ENCODE assay signal across 10 mouse cellular contexts in genomic region chr12:102181799-102182357, GRCm38 (mm10). TPM values are rescaled to one million over a fixed set of nuclear protein-coding genes. Genes with fewer than 3 reads are reported as not detected.
DNase-seq lines count a peak whose midpoint lies in the region; ATAC-seq lines count a peak whose summit lies in the region.
"Had no signal": no experiment of that assay in that cellular context is flagged by ENCODE, and none has a peak within 500 bp of the region (broad histone marks: within the 10 kb centered on the region; RNA-seq: fewer than 3 reads in every experiment).

No protein-coding gene starts in this region.

- ATAC-seq in intestine, embryonic 14.5 days (replicated peaks; ENCODE audit: low FRiP score, low TSS enrichment, low read depth) = 0 out of 2 replicates have a peak, but pooled peaks have one; percentile 53
- no peak for ATAC-seq in intestine, embryonic 15.5 days
- ATAC-seq in midbrain, embryonic 14.5 days (ENCODE audit: low FRiP score, low TSS enrichment) = no peak

- DNase-seq in intestine, embryonic 14.5 days (ENCODE audit: low spot score) = peak; percentile 89
- DNase-seq in adrenal gland, adult (ENCODE audit: inconsistent age in 2 of 2, low spot score in 1 of 2) = peak; percentile 41 to 83
- DNase-seq in embryo, embryonic 11.5 days (ENCODE audit: low read depth, low spot score) = peak; percentile 41
- peak; percentile 84 for DNase-seq in heart, postnatal 4 days
- DNase-seq in layer of hippocampus, postnatal 25 days (ENCODE audit: extremely low spot score in 1 of 2, low spot score in 1 of 2) = peak; percentile 40 to 81
- DNase-seq in midbrain, embryonic 14.5 days = peak; percentile 79
- DNase-seq in testis, postnatal 14 days (ENCODE audit: low spot score) = peak; percentile 46

- 45% methylated on average over 5 of the region's 5 CpGs for WGBS in intestine, embryonic 14.5 days
- WGBS in intestine, embryonic 15.5 days = 47% methylated on average over 5 of the region's 5 CpGs
- 43% methylated on average over 5 of the region's 5 CpGs for WGBS in midbrain, embryonic 14.5 days

- no peak overlapping the region for H3K4me2 ChIP-seq in intestine, embryonic 14.5 days (ENCODE audit: low read length)
- H3K4me2 ChIP-seq in intestine, embryonic 15.5 days (replicated peaks) = no peak overlapping the region
- no peak overlapping the region for H3K4me2 ChIP-seq in midbrain, embryonic 14.5 days (ENCODE audit: low read length)
- H3K4me2 ChIP-seq: embryonic facial prominence, embryonic 13.5 days had no signal

- no peaks in the 10 kb centered on the region for H3K27me3 ChIP-seq in intestine, embryonic 14.5 days (replicated peaks; ENCODE audit: control insufficient read depth, insufficient read depth, low read length)
- no peaks in the 10 kb centered on the region for H3K27me3 ChIP-seq in intestine, embryonic 15.5 days (replicated peaks)
- H3K27me3 ChIP-seq in midbrain, embryonic 14.5 days (ENCODE audit: control insufficient read depth, insufficient read depth, low read length) = no peaks in the 10 kb centered on the region
- H3K27me3 ChIP-seq: embryonic facial prominence, embryonic 13.5 days had no signal

- H3K9ac ChIP-seq in intestine, embryonic 14.5 days (ENCODE audit: low read length) = no peak overlapping the region
- H3K9ac ChIP-seq in intestine, embryonic 15.5 days = no peak overlapping the region
- no peak overlapping the region for H3K9ac ChIP-seq in midbrain, embryonic 14.5 days (replicated peaks; ENCODE audit: low read length)
- H3K9ac ChIP-seq: embryonic facial prominence, embryonic 13.5 days had no signal

- H3K4me3 ChIP-seq in intestine, embryonic 14.5 days (ENCODE audit: low read depth, low read length) = no peak overlapping the region
- no peak overlapping the region for H3K4me3 ChIP-seq in intestine, embryonic 15.5 days (replicated peaks)
- H3K4me3 ChIP-seq in midbrain, embryonic 14.5 days (replicated peaks; ENCODE audit: low read depth, low read length) = no peak overlapping the region
- H3K4me3 ChIP-seq: embryonic facial prominence, embryonic 13.5 days had no signal

- H3K27ac ChIP-seq in intestine, embryonic 14.5 days (ENCODE audit: low read depth) = no peak overlapping the region
- no peak overlapping the region for H3K27ac ChIP-seq in intestine, embryonic 15.5 days
- H3K27ac ChIP-seq in midbrain, embryonic 14.5 days (replicated peaks; ENCODE audit: low read depth, low read length) = no peak overlapping the region
- H3K27ac ChIP-seq: embryonic facial prominence, embryonic 13.5 days; macrophage had no signal

- H3K4me1 ChIP-seq in intestine, embryonic 14.5 days (replicated peaks; ENCODE audit: control insufficient read depth, insufficient read depth, low read length) = no peaks in the 10 kb centered on the region
- no peaks in the 10 kb centered on the region for H3K4me1 ChIP-seq in intestine, embryonic 15.5 days (replicated peaks)
- H3K4me1 ChIP-seq in midbrain, embryonic 14.5 days (ENCODE audit: control insufficient read depth, insufficient read depth, low read length) = peaks cover 11% of the 10 kb centered on the region
- H3K4me1 ChIP-seq: embryonic facial prominence, embryonic 13.5 days had no signal

- no peaks in the 10 kb centered on the region for H3K9me3 ChIP-seq in intestine, embryonic 14.5 days (ENCODE audit: control insufficient read depth, low read length)
- no peaks in the 10 kb centered on the region for H3K9me3 ChIP-seq in intestine, embryonic 15.5 days
- H3K9me3 ChIP-seq in midbrain, embryonic 14.5 days (ENCODE audit: control insufficient read depth, low read length) = no peaks in the 10 kb centered on the region
- H3K9me3 ChIP-seq: embryonic facial prominence, embryonic 13.5 days had no signal

- no peaks in the 10 kb centered on the region for H3K36me3 ChIP-seq in intestine, embryonic 14.5 days (ENCODE audit: control insufficient read depth, insufficient read depth, low read length)
- no peaks in the 10 kb centered on the region for H3K36me3 ChIP-seq in intestine, embryonic 15.5 days
- H3K36me3 ChIP-seq in midbrain, embryonic 14.5 days (ENCODE audit: control insufficient read depth, insufficient read depth, low read length) = no peaks in the 10 kb centered on the region
- H3K36me3 ChIP-seq: embryonic facial prominence, embryonic 13.5 days had no signal

RNA-seq across cellular contexts. Expression of gene Slc24a4, which starts 53.3 kb away (rescaled TPM):
- polyA plus RNA-seq in intestine, embryonic 14.5 days (2014; fragmentation: Nextera tagmentation; extraction: Ambion mirVana) = 0.62 and 0.75 TPM in 2 replicates
- 0.93 and 1.1 TPM in 2 replicates for polyA plus RNA-seq in intestine, embryonic 15.5 days (2015; fragmentation: Nextera tagmentation; extraction: Ambion mirVana)
- 1 to 10 TPM; 2.5 to 2.9 TPM for total RNA-seq in heart, postnatal 4 days (2021)
- total RNA-seq in layer of hippocampus, postnatal 25 days (2021) = 10 to 100 TPM; 39.5 to 44.1 TPM
- polyA plus RNA-seq in midbrain, embryonic 14.5 days (2014; fragmentation: Nextera tagmentation; extraction: Ambion mirVana) = 0.89 and 1.2 TPM in 2 replicates
- polyA plus RNA-seq: macrophage had no signal
